Mouse (Mus musculus): ENCODE data around the gene Apc2. TPM values are rescaled to one million over a fixed set of nuclear protein-coding genes. Genes with fewer than 3 reads are reported as not detected.

Gene Apc2
- total RNA-seq, 4 experiments from 2014 or later = 107 to 125 (median 116) TPM

GRCm38 (mm10) chr10:80317011-80317410 is 21.2 kb downstream of the Apc2 start:
- DNase-seq (ENCODE audit: low spot score in 2 of 2) = no peak

GRCm38 (mm10) chr10:80320340-80320760 is 24.6 kb downstream of the Apc2 start, which contains the start of gene 2310011J03Rik:
Gene 2310011J03Rik (minus strand): TSS chr10:80320537.
- peak; percentile 82 to 90 for DNase-seq (ENCODE audit: low spot score in 2 of 2)

- no peak for DNase-seq (ENCODE audit: low spot score in 2 of 2)
Observed at GRCm38 (mm10) chr10:80321014-80321669, 25.4 kb downstream of the Apc2 start.

GRCm38 (mm10) chr10:80321670-80322581 is 26.1 kb downstream of the Apc2 start:
- DNase-seq (ENCODE audit: low spot score in 2 of 2) = no peak

- no peak for DNase-seq (ENCODE audit: low spot score in 2 of 2)
Observed at GRCm38 (mm10) chr10:80322811-80323211, 27.0 kb downstream of the Apc2 start.

GRCm38 (mm10) chr10:80323261-80324119 is 27.7 kb downstream of the Apc2 start:
- DNase-seq (ENCODE audit: low spot score in 2 of 2) = no peak

- DNase-seq (ENCODE audit: low spot score in 2 of 2) = no peak
Observed at GRCm38 (mm10) chr10:80324120-80325037, 28.6 kb downstream of the Apc2 start.

- DNase-seq (ENCODE audit: low spot score in 2 of 2) = no peak
Observed at GRCm38 (mm10) chr10:80325045-80325444, 29.3 kb downstream of the Apc2 start.

- DNase-seq (ENCODE audit: low spot score in 2 of 2) = peak; percentile 91 to 98
Observed at GRCm38 (mm10) chr10:80329273-80330081, 33.7 kb downstream of the Apc2 start, which contains the start of the genes Pcsk4 and Reep6. Gene Pcsk4 (minus strand): TSS chr10:80329498. Gene Reep6 (plus strand): TSS chr10:80329953.

GRCm38 (mm10) chr10:80330084-80330483 is 34.3 kb downstream of the Apc2 start:
- DNase-seq (ENCODE audit: low spot score in 2 of 2) = no peak

- DNase-seq (ENCODE audit: low spot score in 2 of 2) = no peak
Observed at GRCm38 (mm10) chr10:80330888-80331287, 35.1 kb downstream of the Apc2 start.

GRCm38 (mm10) chr10:80331636-80332524 is 36.1 kb downstream of the Apc2 start:
- DNase-seq (ENCODE audit: low spot score in 2 of 2) = no peak

GRCm38 (mm10) chr10:80332525-80332989 is 36.8 kb downstream of the Apc2 start:
- DNase-seq (ENCODE audit: low spot score in 2 of 2) = no peak

- no peak for DNase-seq (ENCODE audit: low spot score in 2 of 2)
Observed at GRCm38 (mm10) chr10:80336263-80336662, 40.5 kb downstream of the Apc2 start.

- DNase-seq (ENCODE audit: low spot score in 2 of 2) = peak in 1 of 2 experiments; percentile 86
Observed at GRCm38 (mm10) chr10:80339941-80340750, 44.4 kb downstream of the Apc2 start.

GRCm38 (mm10) chr10:80341026-80341425 is 45.2 kb downstream of the Apc2 start:
- DNase-seq (ENCODE audit: low spot score in 2 of 2) = no peak

Data from left cerebral cortex, adult 8-10 months (tissue).